Mouse (Mus musculus) hindbrain, embryonic 13.5 days (tissue): ENCODE measurements at regions not wholly inside any gene's neighbourhood (a gene's known extent, or its start where the extent isn't known, plus 50 kb on each side); places are given as distances from the start of the nearest gene placed in this dataset. TPM values are rescaled to one million over a fixed set of nuclear protein-coding genes. Genes with fewer than 3 reads are reported as not detected.

Experiments
- ATAC-seq: fragments of 200-750 bp; cut with Nextera tagmentation; 2 replicates; pipeline ENCODE4 v1.8.0; 2017; ENCODE audit warnings: moderate TSS enrichment; ENCODE audit not compliant: low FRiP score
- H3K27ac ChIP-seq: fragments of 300-500 bp; sonication (generic); 2 replicates; pipeline ENCODE4 v1.5.1; 2015; ENCODE audit warnings: inconsistent platforms, mild to moderate bottlenecking, moderate library complexity
- H3K27me3 ChIP-seq: fragments of 300-500 bp; sonication (generic); 2 replicates; pipeline ENCODE4 v1.6.1; 2015; ENCODE audit warnings: mild to moderate bottlenecking, inconsistent platforms
- H3K36me3 ChIP-seq: fragments of 300-500 bp; sonication (generic); 2 replicates; pipeline ENCODE4 v1.6.1; 2015; ENCODE audit warnings: mild to moderate bottlenecking, inconsistent platforms
- H3K4me1 ChIP-seq: fragments of 300-500 bp; sonication (generic); replicated peaks from 2 replicates; pipeline ENCODE4 v1.6.1; 2015; ENCODE audit warnings: inconsistent platforms
- H3K4me2 ChIP-seq: fragments of 300-500 bp; sonication (generic); 2 replicates; pipeline ENCODE4 v1.6.1; 2015; ENCODE audit warnings: inconsistent platforms, mild to moderate bottlenecking, moderate library complexity
- H3K4me3 ChIP-seq: fragments of 300-500 bp; sonication (generic); 2 replicates; pipeline ENCODE4 v1.5.1; 2015; ENCODE audit warnings: mild to moderate bottlenecking, inconsistent platforms
- H3K9ac ChIP-seq: fragments of 300-500 bp; sonication (generic); 2 replicates; pipeline ENCODE4 v1.6.1; 2015; ENCODE audit warnings: mild to moderate bottlenecking, inconsistent platforms
- H3K9me3 ChIP-seq: fragments of 300-500 bp; sonication (generic); 2 replicates; pipeline ENCODE4 v1.6.1; 2016; ENCODE audit warnings: inconsistent platforms
- WGBS: fragments of 180-500 bp; shearing (Covaris S2); methylation state at CpG from one replicate; pipeline ENCODE4 v1.1.7; 2015; 5-methylcytosine and 5-hydroxymethylcytosine counted together
- microRNA-seq: library from miRNA; unstranded; fragments of <30 nt; microRNA quantifications from one replicate; pipeline ENCODE4, GENCODE M21; 2016

- WGBS, result 64% methylated on average over 14 of the region's 14 CpGs
- no peak overlapping the region for H3K27ac ChIP-seq
- no peak for ATAC-seq
Observed at GRCm38 (mm10) chr8:128296728-128297380, 61.5 kb upstream of the Nrp1 start.

DNA sequence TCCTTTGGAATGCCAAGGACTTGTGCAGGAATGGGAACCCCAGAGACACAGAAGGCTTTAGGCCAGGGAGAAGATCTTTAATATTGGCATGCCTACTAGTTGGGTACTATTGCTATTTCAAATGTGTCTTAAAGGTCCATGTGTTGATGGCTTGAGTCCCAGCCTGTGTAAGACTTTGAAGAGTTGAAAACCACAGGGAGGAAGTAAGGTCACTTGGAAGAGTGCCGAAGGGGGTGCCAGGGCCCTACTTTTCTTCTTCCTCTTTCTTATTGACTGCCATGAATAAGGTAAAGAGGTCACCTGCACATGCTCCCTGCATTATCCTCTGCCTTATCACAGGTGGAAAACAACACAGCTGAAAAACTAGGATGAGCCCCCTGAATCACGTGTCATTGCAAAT, 56.1 kb upstream of the Nrp1 start:
- Histone ChIP-seq H3K4me2 (no peak overlapping the region), H3K9me3 (no peaks in the 10 kb centered on the region), H3K4me3 (no peak overlapping the region), H3K27me3 (no peaks in the 10 kb centered on the region), H3K4me1 (no peaks in the 10 kb centered on the region), H3K36me3 (no peaks in the 10 kb centered on the region), H3K27ac (no peak overlapping the region), H3K9ac (no peak overlapping the region)
- 90% methylated on average over 2 of the region's 2 CpGs for WGBS
- no peak for ATAC-seq

More at GRCm38 (mm10) chr8:128296728-128297380, 61.5 kb upstream of the Nrp1 start:
- Histone ChIP-seq H3K4me3 (no peak overlapping the region), H3K27me3 (no peaks in the 10 kb centered on the region), H3K9ac (no peak overlapping the region), H3K36me3 (no peaks in the 10 kb centered on the region), H3K4me2 (no peak overlapping the region), H3K9me3 (no peaks in the 10 kb centered on the region), H3K4me1 (peaks cover 3% of the 10 kb centered on the region; the same call in 1 of the 2 replicates)

Small RNA genes lying in the stretch of these regions (microRNA-seq; reads per million reads assigned to microRNA genes)
- gene Mir21c, result not detected
